Comparison of ENCODE assay signal across 8 mouse cellular contexts in the genomic region with DNA sequence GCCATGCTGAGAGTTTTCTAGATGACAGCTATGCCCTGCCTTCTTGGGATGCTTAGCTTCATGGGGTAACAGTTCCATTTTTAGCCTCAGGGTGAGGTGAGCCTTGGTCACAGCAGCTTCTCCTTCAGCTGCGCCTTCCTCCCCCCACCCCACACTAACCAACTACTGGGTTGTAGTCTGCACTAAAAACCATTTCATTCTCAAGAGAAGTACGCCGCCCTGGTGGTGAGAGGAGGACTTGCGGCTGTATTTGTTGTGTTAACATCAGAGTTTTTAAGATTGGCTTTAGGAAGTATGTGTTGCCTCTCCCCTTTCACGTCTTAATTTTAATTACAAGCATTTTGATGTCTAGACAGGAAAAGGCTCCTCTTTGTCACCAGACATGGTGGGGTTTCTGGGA. TPM values are rescaled to one million over a fixed set of nuclear protein-coding genes. Genes with fewer than 3 reads are reported as not detected.
DNase-seq lines count a peak whose midpoint lies in the region; ATAC-seq and TF ChIP-seq lines count a peak whose summit lies in the region.

No protein-coding gene starts in this region.

- H3K9me3 ChIP-seq in kidney, embryonic 14.5 days (ENCODE audit: control insufficient read depth, low read length), result no peaks in the 10 kb centered on the region

- no peaks in the 10 kb centered on the region for H3K36me3 ChIP-seq in kidney, adult 2 months (ENCODE audit: control insufficient read depth, insufficient read depth, low read length)
- H3K36me3 ChIP-seq in kidney, embryonic 14.5 days (ENCODE audit: control insufficient read depth, insufficient read depth, low read length), result no peaks in the 10 kb centered on the region

- H3K4me2 ChIP-seq in kidney, embryonic 14.5 days (replicated peaks; ENCODE audit: low read depth, low read length), result no peak overlapping the region

- TF ChIP-seq CTCF in kidney, adult 2 months (conservative IDR thresholded peaks at IDR 0.05; ENCODE audit: insufficient read depth, insufficient read length, low read depth, low read length), result peak; percentile 70

- H3K9ac ChIP-seq in kidney, embryonic 14.5 days (ENCODE audit: low read depth, low read length), result no peak overlapping the region

- WGBS in kidney, adult 2 months, result 72% methylated on average over 5 of the region's 5 CpGs
- WGBS in kidney, embryonic 14.5 days, result 68% methylated on average over 5 of the region's 5 CpGs

- no peak for TF ChIP-seq POLR2A in kidney, adult 2 months (IDR thresholded peaks at IDR 0.05; ENCODE audit: low read depth, low read length)

- no peaks in the 10 kb centered on the region for H3K27me3 ChIP-seq in kidney, adult 2 months (replicated peaks; ENCODE audit: control insufficient read depth, insufficient read depth, low read length)
- no peaks in the 10 kb centered on the region for H3K27me3 ChIP-seq in kidney, embryonic 14.5 days (ENCODE audit: control insufficient read depth, insufficient read depth, low read length)

- H3K27ac ChIP-seq in kidney, adult 2 months (ENCODE audit: insufficient read depth, low read depth, low read length), result no peak overlapping the region
- no peak overlapping the region for H3K27ac ChIP-seq in kidney, embryonic 14.5 days (ENCODE audit: low read depth, low read length)

- peak; percentile 52 for DNase-seq in kidney, adult 2 months
- peak; percentile 66 for DNase-seq in ES-CJ7 (ENCODE audit: low read depth, low spot score)
- peak; percentile 29 for DNase-seq in c-Kit-positive CD71-positive TER-119-positive erythroid progenitor cells, embryonic 14.5 days (ENCODE audit: low spot score)
- DNase-seq in kidney, postnatal 10 days, result peak; percentile 58
- peak; percentile 39 to 78 for DNase-seq in spleen, postnatal 4 days (ENCODE audit: low spot score in 2 of 2)
- DNase-seq in right cerebral cortex, postnatal 25 days, result no peak
- DNase-seq in left cerebral cortex, adult 11 months (ENCODE audit: low spot score), result no peak

- no peak overlapping the region for H3K4me3 ChIP-seq in kidney, adult 2 months (ENCODE audit: insufficient read depth, low read depth, low read length)
- H3K4me3 ChIP-seq in kidney, embryonic 14.5 days (ENCODE audit: low read length), result no peak overlapping the region

- H3K4me1 ChIP-seq in kidney, adult 2 months (ENCODE audit: control insufficient read depth, insufficient read depth, low read length), result no peaks in the 10 kb centered on the region
- H3K4me1 ChIP-seq in kidney, embryonic 14.5 days (ENCODE audit: control insufficient read depth, insufficient read depth, low read length), result peaks cover 21% of the 10 kb centered on the region

- ATAC-seq in kidney, embryonic 14.5 days (ENCODE audit: low FRiP score, low TSS enrichment), result no peak

RNA-seq across cellular contexts. Expression of a gene that starts 18.6 kb away (rescaled TPM):
- polyA plus RNA-seq in kidney, adult 2 months (2012; rRNA removed), result 0.24 and 0.30 TPM in 2 replicates
- 9.0 and 9.9 TPM in 2 replicates for polyA plus RNA-seq in kidney, embryonic 14.5 days (2014; fragmentation: Nextera tagmentation; extraction: Ambion mirVana)

RNA-seq across cellular contexts. Expression of a gene that starts 33.1 kb away (rescaled TPM):
- not detected in 2 replicates for polyA plus RNA-seq in kidney, adult 2 months (2012; rRNA removed)
- polyA plus RNA-seq in kidney, embryonic 14.5 days (2014; fragmentation: Nextera tagmentation; extraction: Ambion mirVana), result not detected in 2 replicates

RNA-seq across cellular contexts. Expression of a gene that starts 39.7 kb away (rescaled TPM):
- polyA plus RNA-seq in kidney, adult 2 months (2012; rRNA removed), result 1.0 and 1.1 TPM in 2 replicates
- polyA plus RNA-seq in kidney, embryonic 14.5 days (2014; fragmentation: Nextera tagmentation; extraction: Ambion mirVana), result 25.8 and 31.1 TPM in 2 replicates

Comparison
In these comparisons a context has a peak if more than half of its experiments do, and no peak if none do; other contexts are left out.
1. RNA of a gene that starts 39.7 kb away (polyA plus RNA-seq): 25.8 to 31.1 TPM in kidney, embryonic 14.5 days; 1.0 to 1.1 TPM in kidney, adult 2 months; every median in the first group is over 10 times any median in the second.
2. DNase-seq: peak in kidney, adult 2 months (single experiment), ES-CJ7 (single experiment), c-Kit-positive CD71-positive TER-119-positive erythroid progenitor cells, embryonic 14.5 days (single experiment), kidney, postnatal 10 days (single experiment) and spleen, postnatal 4 days (2 of 2); none in right cerebral cortex, postnatal 25 days (single experiment) and left cerebral cortex, adult 11 months (single experiment).